Mouse (Mus musculus): ENCODE data around the gene A930004D18Rik. TPM values are rescaled to one million over a fixed set of nuclear protein-coding genes. Genes with fewer than 3 reads are reported as not detected.
A peak's percentile ranks its signal among the peaks of the same experiment; 100 is the strongest.

Gene A930004D18Rik
- 1 to 10 TPM in 2 of 26 experiments, under 1 TPM in 2, not detected in 22; 0.23 to 1.8 (median 0.97) TPM for total RNA-seq (2018; cell fraction: chromatin; rRNA removed)
- total RNA-seq (2018; cell fraction: cytosol; rRNA removed) = under 1 TPM in 12 of 26 experiments, not detected in 14; 0.03 to 0.15 (median 0.05) TPM
- total RNA-seq (2018; cell fraction: nucleus; rRNA removed) = under 1 TPM in 5 of 26 experiments, not detected in 21; 0.12 to 0.34 (median 0.17) TPM
- 0.09 to 0.53 TPM in 2 of 3 replicates, not detected in the other for polyA plus RNA-seq (2018)

DNA sequence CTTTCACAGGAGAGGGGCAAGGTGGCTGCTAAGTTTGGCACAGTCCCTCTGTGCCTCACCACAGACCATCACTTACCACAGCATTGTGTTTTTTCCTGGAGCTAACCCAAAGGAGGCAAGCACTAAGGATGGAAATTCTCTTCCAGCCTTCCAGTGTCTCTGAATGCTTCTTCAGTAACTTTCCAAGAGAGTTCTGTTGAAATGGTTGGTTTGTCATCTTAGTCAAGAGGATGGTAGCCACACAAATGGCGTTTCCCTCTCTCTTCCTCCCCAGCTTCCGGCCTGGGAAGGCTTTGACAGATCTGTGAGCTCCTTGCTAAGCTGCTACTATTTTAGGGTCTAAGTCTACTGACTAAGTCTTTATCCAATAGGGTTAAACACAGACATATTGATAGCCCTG is at the start of gene A930004D18Rik:
Gene A930004D18Rik, minus strand, starts transcription at position 247 of the 400 bp plus-strand sequence.
- Histone ChIP-seq H3K36me3 (ENCODE audit: inconsistent target) (no peaks in the 10 kb centered on the region), H3K27ac (no peak within 1 kb of the TSS), H3K4me3 (ENCODE audit: inconsistent target) (no peak within 1 kb of the TSS), H3K79me2 (ENCODE audit: inconsistent target) (no peaks in the 10 kb centered on the region)
- WGBS (ENCODE audit: missing documents) = 53% methylated on average over 2 of the region's 2 CpGs

DNA sequence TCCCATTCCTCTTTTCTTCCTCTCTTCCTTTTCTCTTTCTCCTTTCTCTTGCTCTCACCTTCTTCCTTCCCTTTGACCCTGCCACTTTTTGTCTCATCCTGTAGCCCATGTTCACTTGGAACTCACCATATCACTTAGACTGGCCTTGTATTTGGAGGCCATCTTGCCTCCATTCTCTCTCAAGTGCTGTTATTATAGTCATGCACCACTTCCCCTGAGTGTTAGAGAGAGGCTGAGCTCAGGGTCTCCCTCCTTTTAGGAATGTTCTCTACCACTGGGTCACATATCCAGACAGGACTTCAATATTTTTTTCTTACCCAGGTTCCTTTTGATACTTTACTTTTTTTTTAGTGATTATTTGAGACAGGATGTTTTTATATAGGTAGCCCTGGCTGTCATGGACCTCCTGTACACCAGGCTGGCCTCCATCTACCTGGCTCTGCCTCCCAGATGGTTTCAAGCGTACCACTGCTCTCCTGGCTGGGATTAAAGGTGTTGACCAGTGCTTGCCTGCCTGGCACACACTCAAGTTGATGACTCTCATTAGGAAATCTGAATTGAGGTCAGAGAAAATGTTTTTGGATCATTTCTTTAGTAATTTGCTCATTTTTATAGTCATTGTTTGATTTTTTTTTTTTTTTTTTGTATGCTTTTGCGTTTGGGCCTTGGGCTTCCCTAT is 42.8 kb upstream of the A930004D18Rik start:
- Histone ChIP-seq H3K79me2 (ENCODE audit: inconsistent target) (peaks cover 96% of the 10 kb centered on the region), H3K36me3 (ENCODE audit: inconsistent target) (peaks cover 45% of the 10 kb centered on the region), H3K27ac (no peak overlapping the region), H3K4me3 (ENCODE audit: inconsistent target) (no peak overlapping the region)
- WGBS (ENCODE audit: missing documents) = 92% methylated on average over 2 of the region's 2 CpGs

DNA sequence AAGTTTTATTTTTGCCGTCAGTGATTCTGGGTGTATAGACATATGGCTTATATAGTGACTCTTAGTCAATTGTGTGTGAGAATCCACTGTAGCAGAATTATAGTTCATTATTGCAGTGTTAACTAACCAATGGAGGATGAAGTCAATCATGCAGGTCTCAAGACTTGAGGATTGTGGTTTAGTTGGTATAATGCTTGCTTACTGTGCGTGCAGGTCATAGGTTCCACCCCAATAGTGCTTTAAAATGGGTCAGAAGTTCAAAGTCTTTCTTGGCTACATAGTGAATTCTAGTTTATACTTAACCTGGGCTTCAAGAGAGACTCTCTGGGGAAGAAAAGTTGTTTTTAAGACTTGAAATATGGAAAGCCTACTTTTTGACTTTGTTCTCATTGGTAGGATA is 34.4 kb upstream of the A930004D18Rik start:
- WGBS (ENCODE audit: missing documents) = 83% methylated on average over 2 of the region's 2 CpGs
- Histone ChIP-seq H3K27ac (no peak overlapping the region), H3K4me3 (ENCODE audit: inconsistent target) (no peak overlapping the region), H3K79me2 (ENCODE audit: inconsistent target) (peaks cover 100% of the 10 kb centered on the region), H3K36me3 (ENCODE audit: inconsistent target) (peaks cover 41% of the 10 kb centered on the region; the same call in 1 of the 2 replicates)

DNA sequence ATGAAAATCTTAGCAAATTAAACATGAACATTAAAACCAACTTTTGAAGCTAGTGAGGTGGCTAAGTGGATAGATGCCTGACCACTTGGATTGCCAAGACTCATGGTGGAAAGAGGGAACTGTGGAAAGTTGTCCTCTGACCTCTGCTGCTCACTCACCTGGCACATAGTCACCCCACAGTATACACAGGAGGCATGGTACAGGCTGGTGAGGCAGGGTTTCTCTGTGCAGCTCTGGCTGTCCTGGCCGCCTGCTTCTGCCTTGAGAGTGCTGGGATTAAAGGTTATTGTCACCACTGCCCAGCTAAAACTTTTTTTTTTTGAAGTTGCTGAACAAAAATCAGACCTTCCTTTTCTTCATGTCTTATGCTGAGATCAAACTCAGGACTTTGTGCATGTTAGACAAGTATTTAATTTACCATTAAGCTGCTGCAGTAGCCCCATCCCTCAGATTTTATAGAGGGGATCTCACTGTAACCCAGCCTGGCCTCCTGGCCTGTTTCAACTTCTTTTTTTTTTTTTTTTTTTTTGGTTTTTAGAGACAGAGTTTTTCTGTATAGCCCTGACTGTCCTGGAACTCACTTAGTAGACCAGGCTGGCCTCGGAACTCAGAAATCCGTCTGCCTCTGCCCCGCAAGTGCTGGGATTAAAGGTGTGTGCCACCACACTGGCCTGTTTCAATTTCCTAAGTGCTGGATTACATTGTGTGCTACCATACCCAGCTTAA is 30.7 kb upstream of the A930004D18Rik start:
- Histone ChIP-seq H3K79me2 (ENCODE audit: inconsistent target) (peaks cover 79% of the 10 kb centered on the region), H3K36me3 (ENCODE audit: inconsistent target) (peaks cover 17% of the 10 kb centered on the region; the same call in 1 of the 2 replicates), H3K4me3 (ENCODE audit: inconsistent target) (no peak overlapping the region), H3K27ac (no peak overlapping the region)
- WGBS (ENCODE audit: missing documents) = 100% methylated on average over 4 of the region's 4 CpGs

DNA sequence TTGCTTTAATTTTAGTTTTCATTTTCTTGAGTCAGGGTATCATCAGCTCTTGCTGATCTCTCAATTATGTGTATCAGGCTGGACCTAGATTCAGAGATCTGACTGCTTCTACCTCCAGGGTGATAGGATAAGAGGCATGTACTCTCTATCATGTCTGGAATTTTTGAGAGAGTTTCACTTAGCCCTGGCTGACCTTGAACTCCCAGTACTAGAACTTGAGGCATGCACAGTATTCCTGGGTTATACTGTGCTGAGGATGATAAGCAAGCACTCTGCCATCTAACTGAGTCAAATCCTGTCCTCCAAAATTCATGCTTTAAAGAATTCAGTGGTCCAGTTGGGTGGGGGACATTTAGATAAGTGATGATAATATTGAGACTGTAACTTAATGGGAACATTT is 28.9 kb upstream of the A930004D18Rik start:
- no peak overlapping the region for H3K27ac ChIP-seq
- H3K4me3 ChIP-seq (ENCODE audit: inconsistent target) = no peak overlapping the region
- H3K36me3 ChIP-seq (ENCODE audit: inconsistent target) = peaks cover 7% of the 10 kb centered on the region; the same call in 1 of the 2 replicates
- H3K79me2 ChIP-seq (ENCODE audit: inconsistent target) = peaks cover 61% of the 10 kb centered on the region

DNA sequence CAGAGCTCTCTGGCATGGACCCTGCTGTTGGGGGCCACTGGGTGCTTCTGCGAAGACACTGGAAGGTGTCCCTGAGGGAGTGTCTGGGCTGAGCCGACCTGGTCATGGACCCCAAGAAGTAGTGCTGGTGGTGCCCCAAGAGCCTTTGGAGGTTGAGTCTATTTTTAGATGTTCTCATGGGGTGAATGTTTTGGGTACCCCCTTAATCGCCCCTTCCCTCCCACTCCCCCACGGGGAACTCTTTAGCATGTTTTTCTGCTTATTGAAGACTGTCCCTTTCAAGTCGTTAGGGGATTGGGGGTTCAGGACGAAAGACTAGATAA is 28.1 kb upstream of the A930004D18Rik start:
- Histone ChIP-seq H3K79me2 (ENCODE audit: inconsistent target) (peaks cover 53% of the 10 kb centered on the region), H3K27ac (no peak overlapping the region), H3K36me3 (ENCODE audit: inconsistent target) (peaks cover 7% of the 10 kb centered on the region; the same call in 1 of the 2 replicates), H3K4me3 (ENCODE audit: inconsistent target) (peak overlapping the region; percentile 45)
- whole genome bisulfite sequencing (ENCODE audit: missing documents) = 9% methylated on average over 6 of the region's 6 CpGs

DNA sequence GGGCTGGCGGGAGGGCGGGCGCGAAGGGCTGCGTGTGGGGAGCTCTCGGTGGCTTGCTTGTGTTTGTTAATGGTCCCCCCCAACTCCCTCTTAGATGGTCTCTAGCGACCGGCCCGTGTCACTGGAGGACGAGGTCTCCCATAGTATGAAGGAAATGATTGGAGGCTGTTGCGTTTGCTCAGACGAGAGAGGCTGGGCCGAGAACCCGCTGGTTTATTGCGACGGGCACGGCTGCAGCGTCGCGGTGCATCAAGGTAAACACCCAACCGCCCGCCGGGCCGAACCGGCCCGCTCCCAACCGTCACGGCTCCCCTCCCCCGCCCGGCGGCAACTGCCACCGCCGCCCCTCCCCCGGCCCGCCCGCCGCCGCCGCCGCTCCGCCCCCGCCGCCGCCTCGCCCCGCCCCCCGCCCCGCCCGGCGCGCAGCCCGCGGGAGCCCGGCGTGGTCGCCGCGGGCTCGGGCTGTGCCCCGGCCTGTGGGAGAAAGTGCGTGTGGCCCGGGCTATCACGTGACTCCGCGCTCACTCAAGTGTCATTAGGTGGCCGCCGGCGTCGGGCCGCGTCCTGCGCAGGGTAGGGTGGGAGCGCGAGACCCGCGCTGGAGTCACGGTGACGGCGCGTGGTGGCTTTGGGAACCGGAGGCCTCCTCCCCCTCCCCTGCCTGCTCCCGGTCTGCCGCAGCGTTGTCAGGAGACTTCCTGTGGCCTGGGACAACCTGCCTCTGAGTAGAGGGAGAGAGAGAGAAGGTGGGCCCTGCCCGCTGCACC is 27.6 kb upstream of the A930004D18Rik start:
- H3K36me3 ChIP-seq (ENCODE audit: inconsistent target) = peaks cover 7% of the 10 kb centered on the region; the same call in 1 of the 2 replicates
- WGBS (ENCODE audit: missing documents) = under 1% methylated on average over 77 of the region's 85 CpGs
- peaks cover 48% of the 10 kb centered on the region for H3K79me2 ChIP-seq (ENCODE audit: inconsistent target)
- peak overlapping the region; percentile 49 for H3K27ac ChIP-seq
- H3K4me3 ChIP-seq (ENCODE audit: inconsistent target) = peak overlapping the region; percentile 48

DNA sequence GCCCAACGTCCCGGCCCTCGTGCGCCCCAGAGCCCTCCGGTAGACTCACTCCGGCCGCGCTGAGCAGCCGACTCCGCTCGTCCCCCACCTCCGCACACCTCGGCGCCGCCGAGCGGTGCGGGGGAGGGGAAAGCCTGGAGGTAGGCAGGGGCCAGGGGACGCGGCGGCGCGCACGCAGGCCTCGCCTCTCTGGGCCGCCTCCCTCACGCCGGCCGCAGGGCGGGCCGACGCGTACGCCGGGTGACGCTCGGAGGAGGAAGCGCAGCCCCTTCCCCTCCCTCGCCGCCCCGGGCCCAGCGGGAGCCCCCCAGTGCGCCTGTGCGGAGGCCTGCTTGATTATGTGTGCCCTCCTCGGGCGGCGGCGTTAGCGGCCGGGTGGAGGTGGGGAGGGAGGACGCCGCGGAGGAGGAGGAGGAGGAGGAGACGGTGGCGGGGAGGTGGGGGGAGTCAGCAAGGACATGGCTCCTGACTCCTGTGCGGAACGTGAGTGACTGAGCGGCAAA is 26.9 kb upstream of the A930004D18Rik start:
- WGBS (ENCODE audit: missing documents) = under 1% methylated on average over 49 of the region's 58 CpGs
- Histone ChIP-seq H3K36me3 (ENCODE audit: inconsistent target) (peaks cover 7% of the 10 kb centered on the region; the same call in 1 of the 2 replicates), H3K79me2 (ENCODE audit: inconsistent target) (peaks cover 41% of the 10 kb centered on the region), H3K4me3 (ENCODE audit: inconsistent target) (peak overlapping the region; percentile 48), H3K27ac (peak overlapping the region; percentile 49)

DNA sequence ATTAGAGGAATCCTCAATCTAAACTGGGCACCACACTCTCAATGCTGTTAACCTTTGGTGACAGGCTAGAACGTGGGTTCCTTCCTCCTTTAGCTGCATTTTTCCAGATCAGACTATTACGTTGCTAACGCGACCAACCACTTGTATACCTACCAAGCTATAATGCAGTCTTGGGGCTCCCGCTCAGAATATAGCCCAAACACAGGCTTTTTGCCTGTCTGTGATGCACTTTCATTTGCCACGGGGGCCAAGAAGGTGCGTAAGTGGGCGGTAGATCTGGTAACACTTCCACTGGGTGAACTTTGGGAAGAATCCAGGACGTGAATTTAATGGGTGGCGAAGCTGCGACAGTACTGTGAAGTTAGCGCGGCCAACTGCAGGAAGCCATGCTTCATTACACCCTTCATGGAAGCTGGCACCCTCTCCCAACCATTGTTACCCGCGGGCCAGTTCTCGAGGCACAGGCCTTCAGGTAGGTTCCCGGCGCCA is 26.3 kb upstream of the A930004D18Rik start:
- peak overlapping the region; percentile 68 for H3K27ac ChIP-seq
- H3K4me3 ChIP-seq (ENCODE audit: inconsistent target) = peak overlapping the region; percentile 69
- peaks cover 7% of the 10 kb centered on the region; the same call in 1 of the 2 replicates for H3K36me3 ChIP-seq (ENCODE audit: inconsistent target)
- WGBS (ENCODE audit: missing documents) = 0% methylated on average over 18 of the region's 18 CpGs
- peaks cover 35% of the 10 kb centered on the region for H3K79me2 ChIP-seq (ENCODE audit: inconsistent target)

DNA sequence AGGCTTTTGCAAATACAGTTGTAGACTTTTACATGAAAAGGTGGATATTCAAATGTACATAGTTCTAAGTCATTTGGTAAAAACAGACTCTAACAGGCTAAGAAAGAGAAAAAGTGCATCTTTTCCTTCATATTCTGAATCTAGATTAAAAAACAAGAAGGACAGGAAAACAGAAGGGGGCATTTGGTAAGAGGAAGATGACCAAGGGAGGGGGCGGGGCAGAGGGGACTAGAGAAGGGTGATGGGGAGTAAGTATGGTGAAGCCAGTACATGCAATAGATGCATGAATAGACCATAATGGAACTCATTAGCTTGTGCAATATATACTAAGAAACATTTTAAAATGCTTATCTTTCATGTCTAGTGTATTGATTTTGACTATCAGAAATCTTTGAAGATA is 22.9 kb upstream of the A930004D18Rik start:
- Histone ChIP-seq H3K27ac (no peak overlapping the region), H3K36me3 (ENCODE audit: inconsistent target) (no peaks in the 10 kb centered on the region), H3K79me2 (ENCODE audit: inconsistent target) (peaks cover under 1% of the 10 kb centered on the region), H3K4me3 (ENCODE audit: inconsistent target) (no peak overlapping the region)
- 33% methylated on average over 1 of the region's 1 CpGs for WGBS (ENCODE audit: missing documents)

DNA sequence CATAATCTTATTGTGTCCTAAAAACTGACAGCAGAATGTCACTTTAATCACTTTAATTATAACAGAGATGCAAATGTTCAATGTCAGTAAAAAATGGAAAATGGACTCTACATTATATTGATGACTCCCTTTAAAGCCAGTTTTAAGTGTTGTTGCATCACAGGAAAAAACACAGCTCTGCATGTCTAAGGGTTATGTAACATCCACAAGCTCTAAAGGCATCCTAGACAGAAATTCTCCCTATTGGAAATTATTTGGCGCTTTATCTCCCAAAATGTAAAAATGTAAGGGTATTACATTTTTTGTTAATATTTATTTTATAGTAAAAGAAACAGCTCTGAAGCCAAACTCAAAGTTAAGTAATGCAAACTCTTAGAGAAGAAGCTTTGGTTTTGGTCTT is 22.4 kb upstream of the A930004D18Rik start:
- Histone ChIP-seq H3K4me3 (ENCODE audit: inconsistent target) (no peak overlapping the region), H3K79me2 (ENCODE audit: inconsistent target) (no peaks in the 10 kb centered on the region), H3K27ac (no peak overlapping the region), H3K36me3 (ENCODE audit: inconsistent target) (no peaks in the 10 kb centered on the region)
- WGBS (ENCODE audit: missing documents) = 88% methylated on average over 1 of the region's 1 CpGs

DNA sequence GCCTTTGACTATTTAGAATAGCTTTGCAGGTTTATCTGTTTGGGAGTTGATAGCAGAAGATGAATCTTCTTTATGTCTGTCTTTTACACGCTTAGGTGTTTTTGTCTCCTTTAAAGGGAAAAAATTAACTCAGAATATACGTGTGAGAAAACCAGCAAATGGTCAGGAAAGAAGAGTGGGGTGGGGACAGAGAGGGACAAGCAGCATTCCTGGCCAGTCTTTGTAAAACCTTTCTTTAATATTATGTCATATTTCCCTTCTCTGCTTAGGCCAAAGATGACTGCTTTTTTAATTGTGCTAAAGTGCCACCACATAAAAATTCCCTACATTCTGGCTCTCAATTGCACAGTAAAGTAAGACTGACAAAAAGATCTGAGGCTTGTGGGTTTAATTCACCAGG is 21.5 kb upstream of the A930004D18Rik start:
- 100% methylated on average over 2 of the region's 2 CpGs for WGBS (ENCODE audit: missing documents)
- H3K27ac ChIP-seq = no peak overlapping the region
- H3K4me3 ChIP-seq (ENCODE audit: inconsistent target) = no peak overlapping the region
- no peaks in the 10 kb centered on the region for H3K79me2 ChIP-seq (ENCODE audit: inconsistent target)
- no peaks in the 10 kb centered on the region for H3K36me3 ChIP-seq (ENCODE audit: inconsistent target)

DNA sequence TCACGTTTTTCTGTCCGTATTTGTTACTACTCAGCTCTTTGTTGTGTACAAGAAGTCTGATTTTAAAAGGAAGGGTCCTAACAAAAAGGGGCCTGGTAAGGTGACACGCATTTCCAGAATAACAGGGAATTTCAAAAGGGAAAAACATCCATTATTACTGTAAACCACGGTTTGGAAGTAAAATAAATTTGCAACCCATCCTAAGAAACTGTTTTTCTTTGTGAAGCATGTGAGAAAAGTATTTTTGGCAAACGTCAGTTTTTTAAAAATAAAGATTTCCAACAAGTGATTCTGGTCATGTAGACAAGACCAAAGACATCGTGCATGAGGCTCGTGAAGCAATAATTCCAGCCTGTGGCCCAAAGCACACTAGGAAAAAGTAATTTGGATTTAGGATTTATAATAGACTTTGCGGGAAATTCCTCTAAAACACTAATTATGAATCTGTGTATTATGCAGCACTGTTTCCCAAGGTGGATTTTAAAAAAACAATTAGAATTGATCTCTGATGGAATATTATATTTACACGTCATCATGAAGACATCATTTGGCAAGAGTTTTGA is 20.7 kb upstream of the A930004D18Rik start:
- no peaks in the 10 kb centered on the region for H3K79me2 ChIP-seq (ENCODE audit: inconsistent target)
- H3K36me3 ChIP-seq (ENCODE audit: inconsistent target) = no peaks in the 10 kb centered on the region
- WGBS (ENCODE audit: missing documents) = 55% methylated on average over 9 of the region's 9 CpGs
- H3K27ac ChIP-seq = peak overlapping the region; percentile 88
- H3K4me3 ChIP-seq (ENCODE audit: inconsistent target) = peak overlapping the region; percentile 49
